8 mouse cellular contexts compared by ENCODE assay signal in the genomic region with DNA sequence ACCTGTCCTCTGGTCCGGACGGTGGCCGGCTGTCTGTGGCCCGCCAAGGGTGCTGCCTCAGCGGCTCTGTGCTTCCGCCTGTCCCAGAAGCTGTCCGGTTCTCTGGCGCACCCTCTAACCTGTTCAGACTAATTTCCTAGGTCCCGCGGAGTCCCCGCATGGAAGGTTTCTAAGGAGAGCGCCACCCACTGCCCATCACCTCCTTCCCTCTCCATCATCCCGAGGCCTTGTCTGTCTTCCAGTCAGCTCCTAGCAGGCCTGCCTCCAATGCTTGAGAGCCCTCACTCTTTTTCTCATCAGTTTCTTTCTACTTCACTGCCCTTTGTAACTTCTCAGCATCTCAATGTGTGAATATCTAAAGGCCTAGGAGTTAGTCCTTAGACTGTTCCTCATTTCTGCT.
DNase-seq lines count a peak whose midpoint lies in the region; TF ChIP-seq lines count a peak whose summit lies in the region.
"Not testable (repeated sequence)": the region's sequence is repeated elsewhere in the genome, so short reads cannot be mapped to it uniquely, and the experiment has no call there.

No protein-coding gene starts in this region.

- H3K4me3 ChIP-seq in E14TG2a.4 (replicated peaks; ENCODE audit: low read length) (peak overlapping the region; percentile 58), ES-Bruce4 (ENCODE audit: low read depth, low read length) (0 out of 2 replicates have a peak overlapping the region, but pooled peaks have one; percentile 7), ES-E14 (ENCODE audit: insufficient read depth in 1 of 2, low read depth in 1 of 2, low read length in 2 of 2, poor library complexity in 1 of 2, severe bottlenecking in 1 of 2) (peak overlapping the region; percentile 20 to 31; a peak in 2 of 4 replicates)

- not testable (repeated sequence) for H3K9ac ChIP-seq in ES-Bruce4 (ENCODE audit: low read depth, poor library complexity, severe bottlenecking); ES-E14 (ENCODE audit: insufficient read depth, low read depth, low read length, poor library complexity, severe bottlenecking)

- not testable (repeated sequence) for H3K27me3 ChIP-seq in E14TG2a.4 (ENCODE audit: insufficient read depth, low read length); ES-Bruce4 (ENCODE audit: control insufficient read depth, insufficient read depth, low read length, poor library complexity, severe bottlenecking)

- in situ Hi-C loops in ES-E14 (cut with MboI; ENCODE audit: low sequenced_read_pairs in 2 of 2, unreplicated experiment in 2 of 2), result not testable (repeated sequence)

- H3K9me3 ChIP-seq in E14TG2a.4 (ENCODE audit: low read length); ES-Bruce4 (replicated peaks; ENCODE audit: control insufficient read depth, insufficient read depth, low read length, poor library complexity, severe bottlenecking); ES-E14 (ENCODE audit: control insufficient read depth, insufficient read depth, low read depth, low read length): not testable (repeated sequence)

- TF ChIP-seq POLR2A in ES-Bruce4 (IDR thresholded peaks at IDR 0.05; ENCODE audit: insufficient read depth, low read length), result not testable (repeated sequence)

- DNase-seq in ES-CJ7 (ENCODE audit: low read depth, low spot score) (peak; percentile 51), ES-E14 (ENCODE audit: low read depth, low spot score) (peak; percentile 29), R1 (ENCODE audit: low read depth, low spot score) (peak; percentile 49), WW6 (ENCODE audit: low read depth, low spot score) (peak; percentile 7), ZHBTc4 (ENCODE audit: low read depth, low spot score) (peak; percentile 58)
- DNase-seq in heart, adult 11 months, result peak; percentile 70

- TF ChIP-seq EP300 in ES-Bruce4 (IDR thresholded peaks at IDR 0.05; ENCODE audit: insufficient read depth, low read depth, low read length), result not testable (repeated sequence)

- TF ChIP-seq CTCF in E14TG2a.4 (conservative IDR thresholded peaks at IDR 0.05; ENCODE audit: low read length); ES-Bruce4 (IDR thresholded peaks at IDR 0.05; ENCODE audit: low read depth, low read length): not testable (repeated sequence)

- not testable (repeated sequence) for H3K27ac ChIP-seq in ES-Bruce4 (ENCODE audit: insufficient read depth, low read length); ES-E14 (ENCODE audit: insufficient read depth, low read depth, low read length, poor library complexity, severe bottlenecking)

- not testable (repeated sequence) for H3K36me3 ChIP-seq in E14TG2a.4 (ENCODE audit: insufficient read depth, low read length); ES-Bruce4 (ENCODE audit: control insufficient read depth, insufficient read depth, low read length, poor library complexity, severe bottlenecking); ES-E14 (ENCODE audit: control insufficient read depth, insufficient read depth, low read length, poor library complexity, severe bottlenecking)

- not testable (repeated sequence) for H3K4me1 ChIP-seq in E14TG2a.4 (replicated peaks; ENCODE audit: low read depth, low read length); ES-Bruce4 (ENCODE audit: control insufficient read depth, insufficient read depth, low read length); ES-E14 (ENCODE audit: control insufficient read depth in 2 of 2, insufficient read depth in 2 of 2, low read length in 2 of 2, poor library complexity in 1 of 2)

Comparison
In these comparisons a context has a peak if more than half of its experiments do, and no peak if none do; other contexts are left out.
1. H3K4me3 ChIP-seq: peak in every context shown above with its lines; median percentile 58 in E14TG2a.4; 26 in ES-E14; 7 in ES-Bruce4.
2. DNase-seq: peak in every context shown above with its lines; median percentile 70 in heart, adult 11 months; 58 in ZHBTc4; 51 in ES-CJ7; 49 in R1; 29 in ES-E14; 7 in WW6.